Mouse (Mus musculus) CH12.LX (cell line): ENCODE data around the gene Hilpda.

Experiments used
- CHD2 ChIP-seq: IDR thresholded peaks from 2 replicates; pipeline ENCODE4 v1.6.1; 2011; ENCODE audit warnings: low read length, improper control_type of control experiment
- CTCF ChIP-seq, 2 experiments: IDR thresholded peaks in 1 of 2; conservative IDR thresholded peaks in 1 of 2; 2 replicates each; pipeline ENCODE4 v1.5.1; 2011 to 2012; ENCODE audit warnings: low read depth in 2 of 2, low read length in 2 of 2, improper control_type of control experiment in 1 of 2, inconsistent platforms in 1 of 2, mild to moderate bottlenecking in 1 of 2, moderate library complexity in 1 of 2
- MAFK ChIP-seq: IDR thresholded peaks from 2 replicates; pipeline ENCODE4 v1.6.1; 2011; ENCODE audit warnings: low read length, improper control_type of control experiment; ENCODE audit not compliant: insufficient replicate concordance
- MEF2A ChIP-seq: IDR thresholded peaks from 2 replicates; pipeline ENCODE4 v1.6.1; 2014; ENCODE audit warnings: low read depth, mild to moderate bottlenecking, inconsistent platforms, low read length, improper control_type of control experiment, borderline replicate concordance
- POLR2A ChIP-seq: IDR thresholded peaks from 2 replicates; pipeline ENCODE4 v1.6.1; 2011; ENCODE audit warnings: low read depth, mild to moderate bottlenecking, improper control_type of control experiment, low read length

DNA sequence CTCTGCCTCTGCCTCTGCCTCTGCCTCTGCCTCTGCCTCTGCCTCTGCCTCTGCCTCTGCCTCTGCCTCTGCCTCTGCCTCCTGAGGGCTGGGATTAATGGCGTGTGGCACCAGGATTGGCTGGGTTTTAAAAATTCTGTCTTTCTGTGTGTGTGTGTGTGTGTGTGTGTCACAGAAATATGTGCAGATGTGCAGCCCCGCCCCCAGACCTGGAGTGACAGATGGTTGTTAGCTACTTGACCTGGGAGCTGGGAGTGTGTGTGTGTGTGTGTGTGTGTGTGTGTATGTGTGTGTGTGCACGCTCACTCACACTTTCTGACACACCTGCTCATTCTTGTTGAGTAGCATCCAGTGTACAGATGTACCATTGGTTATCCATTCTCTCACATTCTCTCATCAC lies 38.6 kb upstream of the Hilpda start:
- TF ChIP-seq MEF2A (no peak), POLR2A (no peak), MAFK (no peak), CTCF (conservative IDR thresholded peaks at IDR 0.05 in 1 of 2, IDR thresholded peaks at IDR 0.05 in 1 of 2; ENCODE audit: low read depth in 2 of 2, low read length in 2 of 2) (no peak), CHD2 (no peak)
